Mouse (Mus musculus): Measurements from ENCODE around the gene Gm29609.

DNA sequence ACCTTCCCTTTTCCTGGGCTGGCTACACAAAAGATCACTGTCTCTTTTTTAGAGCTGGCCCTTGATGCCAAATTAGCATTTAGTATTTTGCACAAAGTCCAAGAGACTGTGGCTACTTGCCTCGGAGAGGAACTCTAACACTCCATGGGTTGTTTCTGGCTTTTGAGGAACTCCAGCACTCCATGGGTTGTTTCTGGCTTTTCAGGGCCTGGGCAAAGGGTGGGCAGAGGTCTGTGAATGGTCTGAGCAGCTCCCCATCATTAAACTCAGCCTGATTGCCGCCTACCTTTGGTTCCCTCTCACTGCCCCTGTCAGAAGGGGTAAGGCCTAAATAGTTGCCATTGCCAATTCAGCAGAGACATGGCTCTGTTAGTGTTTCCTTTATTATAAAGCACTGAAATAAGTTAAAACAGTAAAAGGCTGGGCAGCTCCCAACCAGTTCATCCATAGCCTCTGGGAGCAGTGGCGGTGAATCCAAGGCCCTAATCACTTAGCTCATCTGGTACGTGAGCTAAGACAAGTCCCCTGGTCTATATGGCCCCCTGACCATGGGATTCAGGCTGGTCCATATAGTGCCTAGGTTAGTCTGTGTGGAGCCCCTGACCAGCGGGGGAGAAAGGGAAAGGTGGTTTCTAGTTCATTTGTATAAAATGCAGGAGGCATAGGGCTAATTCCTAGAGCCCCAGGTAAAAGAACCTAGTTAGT lies 19.1 kb upstream of the Gm29609 start:
- TF ChIP-seq MYC (IDR thresholded peaks at IDR 0.05; ENCODE audit: low read depth, low read length): no peak
- TF ChIP-seq CTCF (conservative IDR thresholded peaks at IDR 0.05 in 1 of 2, IDR thresholded peaks at IDR 0.05 in 1 of 2; ENCODE audit: low read depth in 2 of 2, low read length in 2 of 2): no peak
- no peak for TF ChIP-seq POLR2A (IDR thresholded peaks at IDR 0.05; ENCODE audit: low read depth, low read length)
- no peak for TF ChIP-seq BHLHE40 (IDR thresholded peaks at IDR 0.05; ENCODE audit: low read depth, low read length)
- no peak for TF ChIP-seq ETS1 (conservative IDR thresholded peaks at IDR 0.05; ENCODE audit: low read depth, low read length)
- TF ChIP-seq RCOR1 (conservative IDR thresholded peaks at IDR 0.05; ENCODE audit: low read depth, low read length): no peak
- no peak for TF ChIP-seq MAFK (IDR thresholded peaks at IDR 0.05; ENCODE audit: insufficient replicate concordance, low read length)
- TF ChIP-seq TCF12 (IDR thresholded peaks at IDR 0.05; ENCODE audit: low read depth, low read length): no peak
- TF ChIP-seq USF1 (IDR thresholded peaks at IDR 0.05; ENCODE audit: low read depth, low read length): no peak
- TF ChIP-seq USF2 (conservative IDR thresholded peaks at IDR 0.05; ENCODE audit: low read depth, low read length): no peak
- no peak for TF ChIP-seq KAT2A (IDR thresholded peaks at IDR 0.05; ENCODE audit: insufficient replicate concordance, low read length)
